Mouse (Mus musculus) forebrain, embryonic 13.5 days (tissue): Measurements from ENCODE around the gene Senp5. TPM values are rescaled to one million over a fixed set of nuclear protein-coding genes. Genes with fewer than 3 reads are reported as not detected.

Experiments used
- ATAC-seq: fragments of 200-750 bp; cut with Nextera tagmentation; 2 replicates; pipeline ENCODE4 v1.8.0; 2017
- H3K27ac ChIP-seq: fragments of 300-500 bp; sonication (generic); 2 replicates; pipeline ENCODE4 v1.5.1; 2015; ENCODE audit warnings: inconsistent platforms, mild to moderate bottlenecking, moderate library complexity
- H3K27me3 ChIP-seq: fragments of 300-500 bp; sonication (generic); 2 replicates; pipeline ENCODE4 v1.6.1; 2015; ENCODE audit warnings: mild to moderate bottlenecking, inconsistent platforms
- H3K36me3 ChIP-seq: fragments of 300-500 bp; sonication (generic); 2 replicates; pipeline ENCODE4 v1.6.1; 2015; ENCODE audit warnings: mild to moderate bottlenecking, inconsistent platforms; ENCODE audit not compliant: poor library complexity, severe bottlenecking
- H3K4me1 ChIP-seq: fragments of 300-500 bp; sonication (generic); 2 replicates; pipeline ENCODE4 v1.6.1; 2015; ENCODE audit warnings: inconsistent platforms
- H3K4me2 ChIP-seq: fragments of 300-500 bp; sonication (generic); 2 replicates; pipeline ENCODE4 v1.6.1; 2015; ENCODE audit warnings: inconsistent platforms, mild to moderate bottlenecking, moderate library complexity
- H3K4me3 ChIP-seq: fragments of 300-500 bp; sonication (generic); 2 replicates; pipeline ENCODE4 v1.5.1; 2015; ENCODE audit warnings: mild to moderate bottlenecking, inconsistent platforms
- H3K9ac ChIP-seq: fragments of 300-500 bp; sonication (generic); 2 replicates; pipeline ENCODE4 v1.6.1; 2015; ENCODE audit warnings: mild to moderate bottlenecking, inconsistent platforms
- H3K9me3 ChIP-seq: fragments of 300-500 bp; sonication (generic); replicated peaks from 2 replicates; pipeline ENCODE4 v1.6.1; 2016; ENCODE audit warnings: inconsistent platforms
- WGBS: fragments of 180-500 bp; shearing (Covaris S2); methylation state at CpG from one replicate; pipeline ENCODE4 v1.1.7; 2015; 5-methylcytosine and 5-hydroxymethylcytosine counted together
- microRNA-seq: library from miRNA; unstranded; fragments of <30 nt; microRNA quantifications from one replicate; pipeline ENCODE4, GENCODE M21; 2016
- polyA plus RNA-seq: library from polyadenylated mRNA; unstranded; fragments of >200 nt; fragmentation: Nextera tagmentation; extraction: Ambion mirVana; gene quantifications from 2 replicates; pipeline ENCODE4 v1.2.1, GENCODE M21; 2015

Senp5 gene
- polyA plus RNA-seq, 1 experiment from 2014 or later: 17.1 TPM

GRCm38 (mm10) chr16:31918248-31918724 is 84.8 kb downstream of the Senp5 start:
- no peak overlapping the region for H3K9ac ChIP-seq
- H3K9me3 ChIP-seq: no peaks in the 10 kb centered on the region
- H3K4me1 ChIP-seq: no peaks in the 10 kb centered on the region
- no peaks in the 10 kb centered on the region for H3K27me3 ChIP-seq
- H3K36me3 ChIP-seq: no peaks in the 10 kb centered on the region
- no peak overlapping the region for H3K4me3 ChIP-seq
- 6% methylated on average over 14 of the region's 14 CpGs for WGBS
- ATAC-seq: peak; percentile 72
- no peak overlapping the region for H3K27ac ChIP-seq
- peak overlapping the region; percentile 23; the same call in 1 of the 2 replicates for H3K4me2 ChIP-seq

- H3K27me3 ChIP-seq: no peaks in the 10 kb centered on the region
- no peak overlapping the region for H3K9ac ChIP-seq
- no peak for ATAC-seq
- H3K4me3 ChIP-seq: no peak overlapping the region
- no peaks in the 10 kb centered on the region for H3K36me3 ChIP-seq
- H3K4me2 ChIP-seq: no peak overlapping the region
- no peaks in the 10 kb centered on the region for H3K4me1 ChIP-seq
- no peak overlapping the region for H3K27ac ChIP-seq
- no peaks in the 10 kb centered on the region for H3K9me3 ChIP-seq
- 83% methylated on average over 11 of the region's 11 CpGs for WGBS
These were observed 85.3 kb downstream of the Senp5 start for GRCm38 (mm10) chr16:31917776-31918175.

DNA sequence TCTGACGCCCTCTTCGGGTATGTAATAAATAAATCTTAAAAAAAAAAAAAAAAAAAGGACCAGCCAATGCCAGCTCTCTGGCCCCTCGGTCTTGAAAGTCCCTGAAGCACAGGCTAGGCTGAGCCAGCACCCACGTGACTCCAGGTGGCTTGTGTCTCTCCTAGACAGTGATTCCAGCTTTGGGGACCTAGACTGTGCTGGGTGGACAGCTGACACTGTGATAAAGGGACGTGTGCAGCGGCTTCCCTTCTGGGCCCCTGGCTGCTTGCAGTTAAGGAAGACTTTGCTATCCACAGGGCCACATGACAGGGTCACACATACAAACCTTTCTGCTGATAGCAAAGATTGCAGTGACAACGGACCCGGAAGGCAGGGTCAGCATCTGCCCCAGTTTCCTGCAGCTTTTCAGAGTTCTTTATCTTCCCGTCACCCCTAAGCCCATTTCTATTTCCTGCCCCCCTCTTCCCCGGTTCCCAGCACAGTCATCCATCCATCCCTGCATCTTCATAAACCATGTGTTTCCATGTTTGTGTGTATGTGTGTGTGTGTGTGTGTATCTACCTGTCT is 92.7 kb downstream of the Senp5 start:
- ATAC-seq: no peak
- 81% methylated on average over 10 of the region's 10 CpGs for WGBS
- H3K4me2 ChIP-seq: no peak overlapping the region
- H3K36me3 ChIP-seq: no peaks in the 10 kb centered on the region
- H3K9ac ChIP-seq: no peak overlapping the region
- H3K27ac ChIP-seq: no peak overlapping the region
- 0 out of 2 replicates have a peak, but pooled peaks cover 13% of the 10 kb centered on the region for H3K4me1 ChIP-seq
- no peak overlapping the region for H3K4me3 ChIP-seq
- H3K27me3 ChIP-seq: no peaks in the 10 kb centered on the region
- H3K9me3 ChIP-seq: no peaks in the 10 kb centered on the region

Small RNAs within 50 kb of the gene (microRNA-seq; reads per million reads assigned to microRNA genes)
- gene Gm26269: not detected

Other genes starting within 250 kb of the Senp5 start
- gene Meltf, start 124.5 kb downstream of the Senp5 start, polyA plus RNA-seq: 0.09 and 0.16 TPM in 2 replicates
- gene Pigz, start 69.4 kb downstream of the Senp5 start, polyA plus RNA-seq: 1.8 and 2.4 TPM in 2 replicates
- 99.7 and 103 TPM in 2 replicates for gene 0610012G03Rik, start 54.8 kb downstream of the Senp5 start, polyA plus RNA-seq
- 121 TPM in 2 replicates for gene Ncbp2, start 54.8 kb downstream of the Senp5 start, polyA plus RNA-seq
- 42.5 and 45.4 TPM in 2 replicates for gene Pak2, start 76.1 kb upstream of the Senp5 start, polyA plus RNA-seq
- gene Pigx, start 96.5 kb upstream of the Senp5 start, polyA plus RNA-seq: 148 and 158 TPM in 2 replicates
- gene Cep19, start 96.5 kb upstream of the Senp5 start, polyA plus RNA-seq: 39.5 and 44.3 TPM in 2 replicates
- gene Nrros, start 162.3 kb upstream of the Senp5 start, polyA plus RNA-seq: 6.7 and 7.2 TPM in 2 replicates
- gene Bex6, start 176.5 kb upstream of the Senp5 start, polyA plus RNA-seq: not detected in 2 replicates
- gene Fbxo45, start 243.9 kb upstream of the Senp5 start, polyA plus RNA-seq: 8.8 and 8.9 TPM in 2 replicates
- 15.4 and 18.3 TPM in 2 replicates for gene Wdr53, start 243.9 kb upstream of the Senp5 start, polyA plus RNA-seq